Mouse (Mus musculus) ES-E14 (cell line): ENCODE data around the gene Ropn1l.

Source experiments
- CHD2 ChIP-seq: IDR thresholded peaks from 2 replicates; pipeline ENCODE4 v1.6.1; 2014; ENCODE audit warnings: mild to moderate bottlenecking, low read depth, low read length, inconsistent platforms
- HCFC1 ChIP-seq: IDR thresholded peaks from 2 replicates; pipeline ENCODE4 v1.6.1; 2012; ENCODE audit warnings: low read length, inconsistent platforms, borderline replicate concordance; ENCODE audit not compliant: insufficient read depth
- MAFK ChIP-seq: IDR thresholded peaks from 2 replicates; pipeline ENCODE4 v1.6.1; 2014; ENCODE audit warnings: mild to moderate bottlenecking, low read depth, low read length, inconsistent platforms; ENCODE audit not compliant: insufficient read depth
- ZC3H11A ChIP-seq: IDR thresholded peaks from 2 replicates; pipeline ENCODE4 v1.6.1; 2012; ENCODE audit warnings: low read depth, mild to moderate bottlenecking, inconsistent platforms, low read length, borderline replicate concordance
- ZNF384 ChIP-seq: IDR thresholded peaks from 2 replicates; pipeline ENCODE4 v1.6.1; 2012; ENCODE audit warnings: low read depth, low read length, inconsistent platforms

GRCm38 (mm10) chr15:31402200-31402892 is 51.2 kb downstream of the Ropn1l start:
- TF ChIP-seq MAFK (no peak), ZC3H11A (no peak), HCFC1 (no peak), CHD2 (no peak), ZNF384 (no peak)
